8 mouse cellular contexts compared by ENCODE assay signal in the genomic region with DNA sequence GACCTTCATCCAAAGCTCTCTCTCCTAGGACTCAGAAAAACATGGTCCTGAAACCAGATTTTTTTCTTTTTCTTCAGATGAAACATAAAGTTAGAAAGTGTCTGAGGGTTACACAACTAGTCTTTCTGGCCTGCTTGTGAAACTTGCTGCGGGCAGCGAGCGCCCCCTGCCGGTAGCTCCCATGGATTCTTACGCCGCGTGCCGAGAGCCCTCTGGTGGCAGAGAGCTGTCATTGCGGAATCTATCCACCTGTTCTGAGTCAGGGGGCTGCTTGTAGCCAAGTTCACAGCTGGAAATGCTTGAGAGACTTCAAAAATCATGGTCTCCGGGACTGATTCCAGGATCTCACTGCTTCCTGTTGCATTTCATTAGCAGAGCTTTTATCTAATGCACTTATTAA.
DNase-seq lines count a peak whose midpoint lies in the region; ATAC-seq and TF ChIP-seq lines count a peak whose summit lies in the region.
"Had no signal": no experiment of that assay in that cellular context is flagged by ENCODE, and none has a peak within 500 bp of the region (broad histone marks: within the 10 kb centered on the region; RNA-seq: fewer than 3 reads in every experiment).

No protein-coding gene starts in this region.

- no peaks in the 10 kb centered on the region for H3K9me3 ChIP-seq in forebrain, embryonic 15.5 days
- H3K9me3 ChIP-seq: neural tube, embryonic 13.5 days had no signal

- in situ Hi-C loops in Patski (cut with MboI; ENCODE audit: low pct_unique_long_range_greater_than_20kb), result loop anchor here (5.0 kb wide), 1 partner anchor 441 kb away; no protein-coding TSS in a partner anchor

- H3K27ac ChIP-seq in forebrain, embryonic 15.5 days (replicated peaks), result no peak overlapping the region
- H3K27ac ChIP-seq: neural tube, embryonic 13.5 days had no signal

- POLR2A ChIA-PET in Patski (lab: Charles Lee), result interaction anchor here (1.1 kb wide), 1 partner anchor 13 kb away, joined by 3 read pairs; no protein-coding TSS in a partner anchor

- H3K4me2 ChIP-seq in forebrain, embryonic 15.5 days (replicated peaks), result no peak overlapping the region
- H3K4me2 ChIP-seq: neural tube, embryonic 13.5 days had no signal

- peaks cover 3% of the 10 kb centered on the region; the same call in 1 of the 2 replicates for H3K4me1 ChIP-seq in forebrain, embryonic 15.5 days

- peaks cover 3% of the 10 kb centered on the region for H3K27me3 ChIP-seq in Patski
- H3K27me3 ChIP-seq in forebrain, embryonic 15.5 days, result no peaks in the 10 kb centered on the region
- H3K27me3 ChIP-seq: neural tube, embryonic 13.5 days had no signal

- under 1% methylated on average over 10 of the region's 10 CpGs for WGBS in forebrain, embryonic 15.5 days

- no peak overlapping the region for H3K4me3 ChIP-seq in forebrain, embryonic 15.5 days
- H3K4me3 ChIP-seq: neural tube, embryonic 13.5 days had no signal

- no peak overlapping the region for H3K9ac ChIP-seq in forebrain, embryonic 15.5 days (replicated peaks)
- H3K9ac ChIP-seq: neural tube, embryonic 13.5 days had no signal

- H3K36me3 ChIP-seq in forebrain, embryonic 15.5 days, result no peaks in the 10 kb centered on the region
- H3K36me3 ChIP-seq: neural tube, embryonic 13.5 days had no signal

- DNase-seq in Patski (ENCODE audit: low read depth, low spot score), result peak; percentile 13
- peak; percentile 40 for DNase-seq in c-Kit-negative CD71-positive TER-119-positive erythroid progenitor cells, embryonic 14.5 days (ENCODE audit: low read depth, low spot score)
- peak; percentile 96 to 97 for DNase-seq in layer of hippocampus, postnatal 25 days (ENCODE audit: extremely low spot score in 1 of 2, low spot score in 1 of 2)
- DNase-seq in spleen, postnatal 14 days (ENCODE audit: low spot score in 2 of 2), result peak; percentile 46 to 68

- TF ChIP-seq CTCF in Patski (IDR thresholded peaks at IDR 0.05), result peak; percentile 100

- ATAC-seq in Patski, result peak; percentile 49
- ATAC-seq in forebrain, embryonic 15.5 days (replicated peaks), result 0 out of 2 replicates have a peak, but pooled peaks have one; percentile 32
- ATAC-seq in hematopoietic stem cell, adult 5-6 weeks (replicated peaks in 1 of 2; ENCODE audit: insufficient read depth in 1 of 2, low FRiP score in 2 of 2, low TSS enrichment in 1 of 2, low read depth in 1 of 2, poor library complexity in 2 of 2, severe bottlenecking in 2 of 2), result peak; percentile 76 to 82
- peak; percentile 97 for ATAC-seq in megakaryocyte progenitor cell, adult 5-6 weeks (replicated peaks; ENCODE audit: poor library complexity)

- CTCF ChIA-PET in Patski (lab: Charles Lee), result interaction anchor here (0.8 to 1.8 kb wide), 27 partner anchors 9 to 597 kb away, joined by 3 to 17 read pairs (median 4); no protein-coding TSS in a partner anchor

Comparison
In these comparisons a context has a peak if more than half of its experiments do, and no peak if none do; other contexts are left out.
1. ATAC-seq: peak in every context shown above with its lines; median percentile 97 in megakaryocyte progenitor cell, adult 5-6 weeks; 79 in hematopoietic stem cell, adult 5-6 weeks; 49 in Patski; 32 in forebrain, embryonic 15.5 days.
2. DNase-seq: peak in every context shown above with its lines; median percentile 96 in layer of hippocampus, postnatal 25 days; 57 in spleen, postnatal 14 days; 40 in c-Kit-negative CD71-positive TER-119-positive erythroid progenitor cells, embryonic 14.5 days; 13 in Patski.